Mouse (Mus musculus): Measurements from ENCODE around the gene Map1a.
A peak's percentile ranks its signal among the peaks of the same experiment; 100 is the strongest.

Gene Map1a

GRCm38 (mm10) chr2:121288901-121289729, at the start of gene Map1a:
Gene Map1a, plus strand, starts transcription at chr2:121289600.
- peak; percentile 87 for DNase-seq (ENCODE audit: low spot score)

- no peak for DNase-seq (ENCODE audit: low spot score)
Measured at GRCm38 (mm10) chr2:121244099-121244498, 45.3 kb upstream of the Map1a start.

- DNase-seq (ENCODE audit: low spot score): no peak
Measured at GRCm38 (mm10) chr2:121249758-121250157, 39.6 kb upstream of the Map1a start.

GRCm38 (mm10) chr2:121268446-121268845, 21.0 kb upstream of the Map1a start:
- DNase-seq (ENCODE audit: low spot score): no peak

GRCm38 (mm10) chr2:121270521-121271235, 18.7 kb upstream of the Map1a start:
- DNase-seq (ENCODE audit: low spot score): no peak

- DNase-seq (ENCODE audit: low spot score): peak; percentile 92
Measured at GRCm38 (mm10) chr2:121271236-121271927, 18.0 kb upstream of the Map1a start, which contains the start of gene Trp53bp1. Gene Trp53bp1, minus strand, starts transcription at chr2:121271407.

- no peak for DNase-seq (ENCODE audit: low spot score)
Measured at GRCm38 (mm10) chr2:121271928-121272516, 17.4 kb upstream of the Map1a start.

GRCm38 (mm10) chr2:121287850-121288249, 1.6 kb upstream of the Map1a start:
- DNase-seq (ENCODE audit: low spot score): no peak

- DNase-seq (ENCODE audit: low spot score): no peak
Measured at GRCm38 (mm10) chr2:121289730-121290540, 535 bp downstream of the Map1a start.

GRCm38 (mm10) chr2:121292316-121293013, 3.1 kb downstream of the Map1a start:
- no peak for DNase-seq (ENCODE audit: low spot score)

GRCm38 (mm10) chr2:121294182-121294581, 4.8 kb downstream of the Map1a start:
- no peak for DNase-seq (ENCODE audit: low spot score)

- no peak for DNase-seq (ENCODE audit: low spot score)
Measured at GRCm38 (mm10) chr2:121294753-121295607, 5.6 kb downstream of the Map1a start.

- DNase-seq (ENCODE audit: low spot score): no peak
Measured at GRCm38 (mm10) chr2:121295608-121296571, 6.5 kb downstream of the Map1a start.

GRCm38 (mm10) chr2:121296754-121297231, 7.4 kb downstream of the Map1a start:
- DNase-seq (ENCODE audit: low spot score): no peak

- no peak for DNase-seq (ENCODE audit: low spot score)
Measured at GRCm38 (mm10) chr2:121297701-121298100, 8.3 kb downstream of the Map1a start.

GRCm38 (mm10) chr2:121298131-121298530, 8.7 kb downstream of the Map1a start:
- no peak for DNase-seq (ENCODE audit: low spot score)

GRCm38 (mm10) chr2:121299471-121299870, 10.1 kb downstream of the Map1a start:
- no peak for DNase-seq (ENCODE audit: low spot score)

GRCm38 (mm10) chr2:121300036-121300435, 10.6 kb downstream of the Map1a start:
- no peak for DNase-seq (ENCODE audit: low spot score)
